Mouse (Mus musculus) adrenal gland, adult (tissue): ENCODE results near the gene Cpt1a.

Source experiments
- DNase-seq, 2 experiments: peaks; one replicate each; pipeline ENCODE4 v3.0.0; 2022 to 2023; ENCODE audit warnings: low spot score in 1 of 2; ENCODE audit not compliant: inconsistent age in 2 of 2

Gene Cpt1a

GRCm38 (mm10) chr19:3363510-3363909, 41.4 kb downstream of the Cpt1a start:
- DNase-seq = no peak

- DNase-seq = no peak
Measured at GRCm38 (mm10) chr19:3365089-3365488, 43.0 kb downstream of the Cpt1a start.

GRCm38 (mm10) chr19:3368276-3368675, 46.1 kb downstream of the Cpt1a start:
- DNase-seq = no peak

GRCm38 (mm10) chr19:3373380-3373779, 51.2 kb downstream of the Cpt1a start:
- DNase-seq = no peak

GRCm38 (mm10) chr19:3374028-3374427, 51.9 kb downstream of the Cpt1a start:
- DNase-seq = peak in 1 of 2 experiments; percentile 67

GRCm38 (mm10) chr19:3375945-3376495, 53.9 kb downstream of the Cpt1a start:
- DNase-seq = peak in 1 of 2 experiments; percentile 53

GRCm38 (mm10) chr19:3376966-3377715, 55.0 kb downstream of the Cpt1a start:
- DNase-seq = peak; percentile 60 to 80

GRCm38 (mm10) chr19:3378614-3379013, 56.5 kb downstream of the Cpt1a start:
- no peak for DNase-seq

GRCm38 (mm10) chr19:3388061-3388460, 65.9 kb downstream of the Cpt1a start:
- DNase-seq = peak in 1 of 2 experiments; percentile 49

- DNase-seq = peak; percentile 93 to 96
Measured at GRCm38 (mm10) chr19:3388629-3389057, 66.5 kb downstream of the Cpt1a start, which contains the start of gene Tesmin. TSS of gene Tesmin (plus strand) at chr19:3388857.

- DNase-seq = peak; percentile 93 to 97
Measured at GRCm38 (mm10) chr19:3389089-3389488, 67.0 kb downstream of the Cpt1a start.

GRCm38 (mm10) chr19:3392384-3392783, 70.2 kb downstream of the Cpt1a start:
- DNase-seq = no peak

- no peak for DNase-seq
Measured at GRCm38 (mm10) chr19:3394216-3394615, 72.1 kb downstream of the Cpt1a start.

- DNase-seq = no peak
Measured at GRCm38 (mm10) chr19:3400057-3400456, 77.9 kb downstream of the Cpt1a start.

- no peak for DNase-seq
Measured at GRCm38 (mm10) chr19:3401504-3401903, 79.4 kb downstream of the Cpt1a start.

- DNase-seq = no peak
Measured at GRCm38 (mm10) chr19:3401943-3402342, 79.8 kb downstream of the Cpt1a start.

- no peak for DNase-seq
Measured at GRCm38 (mm10) chr19:3402390-3402789, 80.3 kb downstream of the Cpt1a start.

GRCm38 (mm10) chr19:3404030-3404429, 81.9 kb downstream of the Cpt1a start:
- DNase-seq = no peak

- no peak for DNase-seq
Measured at GRCm38 (mm10) chr19:3405531-3406281, 83.6 kb downstream of the Cpt1a start.

GRCm38 (mm10) chr19:3414268-3414733, 92.2 kb downstream of the Cpt1a start, which contains the start of gene Gal:
TSS of gene Gal (minus strand) at chr19:3414544.
- peak; percentile 51 to 74 for DNase-seq

GRCm38 (mm10) chr19:3419251-3419650, 97.1 kb downstream of the Cpt1a start:
- peak; percentile 55 to 66 for DNase-seq

- no peak for DNase-seq
Measured at GRCm38 (mm10) chr19:3422488-3422887, 100.4 kb downstream of the Cpt1a start.
